Mouse (Mus musculus) intestine, postnatal 0 days (tissue): ENCODE data around the gene Jsrp1. TPM values are rescaled to one million over a fixed set of nuclear protein-coding genes. Genes with fewer than 3 reads are reported as not detected.
"Not testable (repeated sequence)": the region's sequence is repeated elsewhere in the genome, so short reads cannot be mapped to it uniquely, and the experiment has no call there.

Experiments
- ATAC-seq: fragments of 200-750 bp; cut with Nextera tagmentation; 2 replicates; pipeline ENCODE4 v1.8.0; 2017; ENCODE audit warnings: mild to moderate bottlenecking, moderate TSS enrichment, moderate library complexity
- H3K27ac ChIP-seq: fragments of 300-500 bp; sonication (generic); 2 replicates; pipeline ENCODE4 v1.5.1; 2014; ENCODE audit warnings: mild to moderate bottlenecking, low read depth, low read length, moderate library complexity
- H3K27me3 ChIP-seq: fragments of 300-500 bp; sonication (generic); replicated peaks from 2 replicates; pipeline ENCODE4 v1.6.1; 2014; ENCODE audit warnings: low read length, mixed read lengths; ENCODE audit not compliant: control insufficient read depth, insufficient read depth
- H3K36me3 ChIP-seq: fragments of 300-500 bp; sonication (generic); 2 replicates; pipeline ENCODE4 v1.6.1; 2014; ENCODE audit warnings: mild to moderate bottlenecking, moderate library complexity; ENCODE audit not compliant: control insufficient read depth, insufficient read depth
- H3K4me1 ChIP-seq: fragments of 300-500 bp; sonication (generic); replicated peaks from 2 replicates; pipeline ENCODE4 v1.6.1; 2014; ENCODE audit warnings: antibody characterized with exemption, low read length, mixed read lengths; ENCODE audit not compliant: control insufficient read depth, insufficient read depth
- H3K4me2 ChIP-seq: fragments of 300-500 bp; sonication (generic); replicated peaks from 2 replicates; pipeline ENCODE4 v1.6.1; 2014; ENCODE audit warnings: low read depth, mild to moderate bottlenecking, moderate library complexity
- H3K4me3 ChIP-seq: fragments of 300-500 bp; sonication (generic); 2 replicates; pipeline ENCODE4 v1.5.1; 2014; ENCODE audit warnings: low read depth, low read length
- H3K9ac ChIP-seq: fragments of 300-500 bp; sonication (generic); 2 replicates; pipeline ENCODE4 v1.6.1; 2014; ENCODE audit warnings: mild to moderate bottlenecking, low read depth, low read length
- H3K9me3 ChIP-seq: fragments of 300-500 bp; sonication (generic); 2 replicates; pipeline ENCODE4 v1.6.1; 2016; ENCODE audit warnings: mixed run types; ENCODE audit not compliant: control insufficient read depth
- CTCF ChIP-seq: sonication (generic); IDR thresholded peaks from 2 replicates; pipeline ENCODE4 v1.5.1; 2016; ENCODE audit warnings: low read depth, mild to moderate bottlenecking, control low read depth, antibody characterized with exemption, moderate library complexity
- WGBS: fragments of 180-500 bp; shearing (Covaris S2); extraction: QIAGEN DNeasy Blood & Tissue Kit; methylation state at CpG from one replicate; pipeline ENCODE4 v1.1.7; 2014; 5-methylcytosine and 5-hydroxymethylcytosine counted together
- polyA plus RNA-seq: library from polyadenylated mRNA; unstranded; fragments of >200 nt; fragmentation: Nextera tagmentation; extraction: Ambion mirVana; gene quantifications from 2 replicates; pipeline ENCODE4 v1.2.1, GENCODE M21; 2015

Gene Jsrp1
- polyA plus RNA-seq, 1 experiment from 2014 or later: 0.35 TPM

- TF ChIP-seq CTCF: no peak; the same call in 1 of the 2 replicates
- no peak for ATAC-seq
- Histone ChIP-seq H3K9ac (no peak overlapping the region), H3K27ac (no peak overlapping the region), H3K36me3 (peaks cover 3% of the 10 kb centered on the region; the same call in 1 of the 2 replicates), H3K27me3 (no peaks in the 10 kb centered on the region), H3K9me3 (no peaks in the 10 kb centered on the region), H3K4me3 (no peak overlapping the region), H3K4me2 (no peak overlapping the region), H3K4me1 (no peaks in the 10 kb centered on the region)
- 78% methylated on average over 1 of the region's 1 CpGs for WGBS
Measured at GRCm38 (mm10) chr10:80823316-80823715, 10.0 kb upstream of the Jsrp1 start.

GRCm38 (mm10) chr10:80822528-80822927, 9.2 kb upstream of the Jsrp1 start:
- no peak for ATAC-seq
- Histone ChIP-seq H3K4me3 (no peak overlapping the region), H3K27me3 (no peaks in the 10 kb centered on the region), H3K4me2 (no peak overlapping the region), H3K9ac (no peak overlapping the region), H3K9me3 (no peaks in the 10 kb centered on the region), H3K4me1 (no peaks in the 10 kb centered on the region), H3K27ac (no peak overlapping the region), H3K36me3 (no peaks in the 10 kb centered on the region)
- no peak for TF ChIP-seq CTCF
- WGBS: 92% methylated on average over 5 of the region's 5 CpGs

- Histone ChIP-seq H3K9ac (no peak overlapping the region), H3K36me3 (no peaks in the 10 kb centered on the region), H3K4me2 (no peak overlapping the region), H3K4me3 (no peak overlapping the region), H3K4me1 (no peaks in the 10 kb centered on the region), H3K27me3 (no peaks in the 10 kb centered on the region), H3K27ac (no peak overlapping the region), H3K9me3 (no peaks in the 10 kb centered on the region)
- 41% methylated on average over 2 of the region's 2 CpGs for WGBS
- peak; percentile 72 for TF ChIP-seq CTCF
- ATAC-seq: no peak
Measured at GRCm38 (mm10) chr10:80821991-80822390, 8.7 kb upstream of the Jsrp1 start.

DNA sequence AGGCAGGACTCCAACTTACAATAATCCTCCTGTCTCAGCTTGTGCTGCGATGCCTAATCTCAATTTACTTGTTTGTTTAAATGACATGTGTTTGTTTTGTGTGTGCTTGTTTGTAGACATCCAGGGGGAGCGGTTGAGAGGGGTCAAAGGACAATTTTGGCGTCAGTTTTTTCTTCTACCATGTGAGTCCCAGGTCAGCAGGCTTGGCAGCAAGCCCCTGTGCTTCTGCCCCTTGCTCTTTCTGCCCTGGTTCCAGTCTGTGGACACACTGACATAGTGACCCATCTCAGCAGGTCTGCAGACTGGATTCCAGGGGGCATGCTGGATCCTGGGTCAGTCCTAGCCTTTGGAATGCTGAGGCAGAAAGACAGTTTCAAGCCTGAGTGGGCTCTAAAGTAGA, 6.1 kb upstream of the Jsrp1 start:
- Histone ChIP-seq H3K9me3 (no peaks in the 10 kb centered on the region), H3K4me3 (no peak overlapping the region), H3K4me2 (no peak overlapping the region), H3K36me3 (no peaks in the 10 kb centered on the region), H3K9ac (no peak overlapping the region), H3K4me1 (no peaks in the 10 kb centered on the region), H3K27ac (no peak overlapping the region), H3K27me3 (no peaks in the 10 kb centered on the region)
- 24% methylated on average over 3 of the region's 3 CpGs for WGBS
- no peak for TF ChIP-seq CTCF
- no peak for ATAC-seq

DNA sequence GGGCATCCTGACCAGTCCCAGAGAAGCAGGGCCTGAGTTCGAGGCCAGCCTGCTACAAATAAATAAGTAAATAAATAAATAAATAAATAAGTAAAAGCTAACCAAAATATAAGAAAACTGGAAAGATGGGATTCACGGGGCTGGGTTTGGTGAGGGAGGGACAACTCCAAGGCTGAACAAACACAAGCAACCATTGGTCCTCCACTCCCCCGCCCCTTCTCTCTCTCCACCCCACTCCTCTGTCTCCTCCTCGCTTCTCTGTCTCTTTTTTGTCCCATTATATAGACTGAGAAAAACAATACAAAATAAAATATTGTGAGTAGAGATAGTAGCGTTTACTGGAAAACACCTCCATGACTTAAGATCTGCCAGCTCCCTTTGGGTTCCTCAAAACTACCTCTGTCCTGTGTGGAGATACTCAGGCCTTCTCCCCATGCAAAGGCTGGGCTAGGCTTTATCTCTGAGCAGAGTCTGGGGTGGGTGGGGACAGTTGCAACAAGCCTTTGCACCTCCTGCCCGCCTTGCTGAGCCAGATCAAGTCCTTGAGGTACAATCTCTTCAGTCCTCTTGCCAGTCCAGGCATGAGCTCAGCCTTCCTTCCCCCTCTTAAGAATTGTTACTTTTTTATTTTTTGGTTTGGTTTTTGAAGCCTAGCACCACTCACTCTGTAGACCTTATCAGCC, 5.4 kb upstream of the Jsrp1 start:
- H3K4me1 ChIP-seq: no peaks in the 10 kb centered on the region
- TF ChIP-seq CTCF: no peak
- no peak overlapping the region for H3K27ac ChIP-seq
- H3K9me3 ChIP-seq: no peaks in the 10 kb centered on the region
- WGBS: 36% methylated on average over 6 of the region's 6 CpGs
- no peaks in the 10 kb centered on the region for H3K36me3 ChIP-seq
- H3K4me2 ChIP-seq: no peak overlapping the region
- peak; percentile 32; the same call in 1 of the 2 replicates for ATAC-seq
- no peaks in the 10 kb centered on the region for H3K27me3 ChIP-seq
- no peak overlapping the region for H3K9ac ChIP-seq
- no peak overlapping the region for H3K4me3 ChIP-seq

GRCm38 (mm10) chr10:80817955-80818354, 4.7 kb upstream of the Jsrp1 start:
- not testable (repeated sequence) for H3K9me3 ChIP-seq, H3K4me3 ChIP-seq, H3K27ac ChIP-seq, H3K4me1 ChIP-seq, H3K9ac ChIP-seq, ATAC-seq, H3K36me3 ChIP-seq, H3K4me2 ChIP-seq, H3K27me3 ChIP-seq
- WGBS: 82% methylated on average over 7 of the region's 7 CpGs
- TF ChIP-seq CTCF: peak; percentile 55
